Mouse (Mus musculus) c-Kit-positive CD71-negative TER-119-negative erythroid progenitor cells, embryonic 14.5 days (primary cell): ENCODE measurements around the gene Smpdl3a.

ENCODE experiments used
- DNase-seq: peaks from one replicate; pipeline ENCODE4 v3.0.0-alpha.2; 2013; ENCODE audit warnings: low read depth

The Smpdl3a gene

GRCm38 (mm10) chr10:57794018-57794417 lies at the start of gene Smpdl3a:
Gene Smpdl3a (plus strand): TSS chr10:57794335.
- DNase-seq = no peak

GRCm38 (mm10) chr10:57745452-57745851 lies 48.7 kb upstream of the Smpdl3a start:
- DNase-seq = no peak

DNA sequence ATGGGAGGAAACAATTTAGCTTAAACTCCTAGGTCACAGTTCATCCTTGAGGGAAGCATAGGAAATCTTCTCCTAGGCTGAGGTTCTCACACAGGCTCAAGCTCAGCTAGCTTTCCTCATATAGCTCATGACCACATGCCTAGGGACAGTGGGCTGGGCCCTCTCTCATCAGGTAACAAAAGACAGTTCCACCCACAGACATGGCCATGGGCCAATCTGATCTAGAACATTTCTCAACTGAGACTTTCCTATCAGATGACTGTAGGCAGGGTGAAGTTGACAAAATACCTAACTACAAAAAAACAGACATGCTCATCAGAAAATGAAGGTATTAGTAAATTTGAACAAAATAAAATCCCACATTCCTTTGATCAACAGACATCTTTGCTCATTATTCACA lies 47.0 kb upstream of the Smpdl3a start:
- no peak for DNase-seq

DNA sequence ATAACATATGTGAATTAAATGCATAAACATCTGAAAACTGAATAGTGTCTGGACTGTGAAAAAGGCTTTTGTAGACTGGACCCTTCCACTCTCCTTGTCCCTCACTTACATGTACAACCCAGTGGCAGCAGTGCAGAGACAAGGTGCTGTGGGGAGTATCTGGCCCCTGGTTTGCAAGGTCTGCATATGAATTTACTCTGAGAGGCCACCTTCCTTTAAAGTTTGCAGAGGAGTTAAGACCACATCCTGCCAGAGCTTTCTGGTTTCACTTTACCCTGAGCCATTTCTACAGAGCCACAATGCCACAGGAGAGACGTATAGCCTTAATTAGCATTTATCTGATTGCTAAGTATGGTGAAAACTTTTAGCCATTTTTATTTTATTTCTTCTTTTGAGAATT lies 40.8 kb upstream of the Smpdl3a start:
- no peak for DNase-seq

DNA sequence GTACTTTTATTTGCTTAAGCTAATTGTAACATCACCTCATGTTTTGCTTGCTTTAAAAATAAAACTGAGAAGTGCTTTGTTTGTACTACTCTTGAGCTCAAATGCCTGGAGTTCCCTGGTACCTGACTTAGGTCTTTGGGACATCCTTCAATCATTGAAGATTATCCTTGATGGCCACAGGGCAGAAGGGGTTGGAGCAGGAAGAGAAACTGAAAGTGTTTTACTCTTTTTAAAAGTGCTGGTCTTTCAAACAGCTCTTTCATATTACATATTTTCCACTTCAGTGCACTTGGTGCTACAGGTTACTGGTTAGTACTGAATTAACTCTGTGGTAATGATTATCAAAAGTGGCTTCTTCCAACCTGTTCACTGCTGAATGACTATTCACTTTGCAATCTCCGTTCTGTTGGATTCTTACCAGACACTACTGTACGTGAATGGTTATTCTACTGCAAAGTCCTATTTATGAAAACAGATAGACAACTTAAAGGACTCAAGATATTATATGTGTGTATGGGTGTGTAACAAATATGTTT lies 38.9 kb upstream of the Smpdl3a start:
- no peak for DNase-seq

GRCm38 (mm10) chr10:57758999-57759398 lies 35.1 kb upstream of the Smpdl3a start:
- DNase-seq = no peak

DNA sequence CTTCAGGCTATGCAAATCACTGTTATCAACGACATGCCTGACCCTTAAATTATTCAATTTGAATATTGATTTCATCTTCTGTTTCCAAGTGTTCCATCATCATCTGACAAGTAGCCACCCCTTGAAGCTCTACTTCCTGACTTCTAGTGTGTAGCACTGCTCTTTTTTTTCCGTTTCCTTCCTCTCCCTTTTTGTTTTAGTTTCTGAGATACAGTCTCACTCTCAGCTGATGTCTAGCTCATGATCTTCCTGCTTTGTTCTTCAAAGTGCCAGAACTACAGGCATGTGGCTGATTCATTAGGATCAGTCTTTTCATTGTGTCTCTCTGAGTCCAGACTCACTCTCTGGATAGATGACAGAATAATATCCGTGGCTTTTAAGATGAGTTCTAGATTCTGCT lies 33.4 kb upstream of the Smpdl3a start:
- DNase-seq = no peak

- no peak for DNase-seq
Observed at GRCm38 (mm10) chr10:57763044-57763443, 31.1 kb upstream of the Smpdl3a start.

GRCm38 (mm10) chr10:57783289-57784130 lies 10.6 kb upstream of the Smpdl3a start:
- no peak for DNase-seq

GRCm38 (mm10) chr10:57784131-57784875 lies 9.8 kb upstream of the Smpdl3a start:
- DNase-seq = no peak

DNA sequence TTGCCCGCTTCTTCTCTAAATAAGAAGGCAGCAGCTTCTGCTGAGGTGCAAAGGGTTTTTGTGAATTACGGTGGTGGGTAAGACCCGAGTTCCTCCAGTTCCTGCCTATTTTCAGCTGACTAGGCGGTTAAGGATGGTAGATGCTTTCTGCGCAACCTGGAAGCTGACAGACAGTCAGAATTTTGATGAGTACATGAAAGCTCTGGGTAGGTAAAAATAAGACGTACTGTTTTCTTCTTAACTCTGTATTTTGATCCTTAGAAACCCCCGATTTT lies 9.3 kb upstream of the Smpdl3a start, which contains the start of gene Fabp7:
TSS of gene Fabp7 (plus strand) at position 6 of the 275 bp plus-strand sequence.
- no peak for DNase-seq

DNA sequence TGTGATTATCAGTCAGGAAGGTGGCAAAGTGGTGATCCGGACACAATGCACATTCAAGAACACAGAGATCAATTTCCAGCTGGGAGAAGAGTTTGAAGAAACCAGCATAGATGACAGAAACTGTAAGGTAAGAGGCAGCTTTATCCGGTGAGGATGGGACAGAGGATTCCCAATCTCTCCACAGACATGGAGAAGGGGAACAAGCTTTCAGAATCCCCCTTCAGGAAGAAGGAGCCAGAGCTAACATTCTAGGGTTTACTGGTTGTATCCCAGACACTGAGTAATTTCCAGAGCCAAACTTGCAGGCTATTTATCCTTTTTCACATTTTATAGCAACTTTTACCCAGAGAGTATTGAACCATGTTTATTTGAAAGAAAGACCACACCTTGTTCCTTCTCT lies 8.6 kb upstream of the Smpdl3a start:
- no peak for DNase-seq

- DNase-seq = no peak
Observed at GRCm38 (mm10) chr10:57792957-57793356, 1.2 kb upstream of the Smpdl3a start.

DNA sequence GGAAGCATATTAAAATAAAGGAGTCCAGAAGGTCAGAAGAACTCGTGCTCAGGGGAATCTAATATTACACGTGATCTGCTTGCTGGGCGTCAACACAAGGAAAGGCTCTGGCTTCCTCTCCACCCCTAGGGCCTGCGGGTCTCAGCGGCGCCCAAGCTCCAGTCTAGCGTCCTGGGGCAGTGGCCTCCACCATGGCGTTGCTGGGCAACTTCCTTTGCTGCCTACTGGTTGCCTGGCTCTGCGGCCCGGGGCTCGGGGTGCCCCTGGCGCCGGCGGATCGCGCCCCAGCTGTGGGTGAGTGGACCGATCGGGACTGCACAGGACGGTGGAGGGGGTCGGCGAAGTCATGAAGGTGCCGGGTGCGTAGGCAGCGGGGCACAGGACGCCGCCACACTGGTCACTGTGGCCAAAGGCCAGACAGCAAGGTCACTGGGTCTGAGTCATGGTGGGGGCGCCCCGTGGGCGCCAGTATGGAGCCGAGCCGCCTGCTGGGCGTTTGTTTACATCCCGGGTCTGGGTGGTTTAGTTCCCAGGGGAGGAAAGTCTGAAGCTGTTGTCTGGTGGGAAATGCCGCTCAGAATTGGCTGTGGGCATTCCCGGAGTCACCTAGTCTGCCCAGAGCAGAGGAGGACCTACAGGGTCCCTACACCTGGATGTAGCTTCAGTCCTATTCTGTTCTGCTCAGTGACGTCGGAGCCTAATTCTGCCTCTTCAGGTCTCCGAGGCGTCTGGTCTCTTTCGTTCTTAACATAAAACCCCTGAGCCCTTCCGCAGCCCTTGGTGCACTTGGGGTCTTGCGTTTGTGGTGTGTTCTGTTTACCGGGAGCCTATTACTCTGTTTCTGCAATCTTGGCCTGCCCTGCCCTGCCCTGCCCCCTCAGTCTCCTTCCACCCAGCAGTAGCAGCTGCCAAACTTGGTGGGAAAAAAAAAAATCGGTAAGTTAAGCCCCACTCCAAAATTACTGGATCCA lies 641 bp downstream of the Smpdl3a start:
- no peak for DNase-seq

DNA sequence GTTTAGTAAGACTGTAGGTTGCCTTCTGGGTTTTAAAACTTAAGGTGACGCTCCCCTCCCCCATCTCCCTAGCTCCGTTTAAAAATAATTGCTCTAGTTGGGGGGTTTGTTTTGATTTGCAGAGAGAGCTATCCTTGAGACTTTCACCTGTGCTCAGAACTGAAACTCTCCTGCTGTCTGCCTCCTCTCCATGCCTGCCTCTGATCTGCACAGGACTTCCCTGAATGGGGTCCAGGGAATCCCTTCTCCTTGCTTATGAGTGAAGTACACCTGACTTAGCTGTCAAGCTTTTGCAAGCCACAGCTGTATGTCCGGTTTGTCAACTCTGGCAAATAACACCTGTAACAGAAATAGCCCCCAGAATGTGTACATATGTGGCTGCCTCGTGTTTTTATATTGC lies 1.4 kb downstream of the Smpdl3a start:
- no peak for DNase-seq

DNA sequence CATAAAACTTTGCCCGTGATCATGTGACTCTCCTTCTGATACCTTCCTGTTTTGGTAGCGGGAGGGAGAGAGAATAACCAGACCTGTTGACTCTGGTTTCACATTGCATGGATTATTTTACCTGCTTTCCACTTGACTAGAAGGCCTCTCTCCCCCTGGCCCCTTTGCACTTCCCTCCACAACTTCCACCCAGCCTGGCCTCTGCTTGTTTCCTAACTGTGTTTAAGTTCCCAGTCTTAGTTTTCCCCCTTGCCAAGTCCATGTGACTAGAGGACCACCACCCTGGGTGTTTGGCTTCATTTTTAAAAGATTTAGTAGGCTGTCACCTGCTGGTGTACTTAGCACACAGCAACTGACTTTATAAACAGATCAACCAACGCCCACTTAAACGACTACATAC lies 1.9 kb downstream of the Smpdl3a start:
- no peak for DNase-seq

- no peak for DNase-seq
Observed at GRCm38 (mm10) chr10:57799486-57799885, 5.4 kb downstream of the Smpdl3a start.

DNA sequence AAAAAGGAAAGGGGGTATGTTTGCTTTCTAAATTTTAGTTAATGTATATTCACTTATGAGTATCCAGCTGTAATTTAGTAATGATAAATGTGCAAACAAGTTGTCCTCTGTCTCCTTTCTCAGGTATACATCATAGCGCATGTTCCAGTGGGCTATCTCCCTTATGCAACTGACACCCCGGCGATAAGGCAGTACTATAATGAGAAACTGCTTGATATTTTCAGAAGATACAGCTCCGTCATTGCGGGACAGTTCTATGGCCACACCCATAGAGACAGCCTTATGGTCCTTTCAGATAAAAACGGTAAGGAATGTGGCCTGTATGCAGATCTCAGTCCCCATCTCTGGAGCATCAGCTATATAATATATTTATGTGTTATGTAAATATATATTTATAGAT lies 13.6 kb downstream of the Smpdl3a start:
- no peak for DNase-seq

- DNase-seq = no peak
Observed at GRCm38 (mm10) chr10:57812161-57812856, 18.2 kb downstream of the Smpdl3a start.

DNA sequence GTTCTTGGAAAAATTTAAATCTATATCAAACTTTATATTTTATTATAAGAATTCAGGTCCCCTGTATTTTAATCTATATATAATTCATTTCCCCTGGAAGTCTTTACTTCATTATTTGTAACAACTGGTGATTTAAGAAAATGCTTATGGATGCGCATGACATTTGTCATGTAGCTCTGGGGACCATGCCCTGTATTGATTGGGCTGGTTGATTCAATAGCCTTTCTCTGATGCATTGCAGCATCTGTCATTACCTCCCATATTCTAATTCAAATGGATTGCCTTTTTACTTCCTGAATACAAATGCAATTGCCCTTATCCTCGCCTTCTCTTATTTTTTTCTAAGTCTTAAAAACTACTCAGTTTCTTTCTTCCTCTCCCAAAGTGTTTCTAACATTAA lies 20.2 kb downstream of the Smpdl3a start:
- DNase-seq = no peak

GRCm38 (mm10) chr10:57815869-57816268 lies 21.7 kb downstream of the Smpdl3a start:
- no peak for DNase-seq
